Mouse (Mus musculus): ENCODE measurements around the gene Pygl.
"Not testable (repeated sequence)": the region's sequence is repeated elsewhere in the genome, so short reads cannot be mapped to it uniquely, and the experiment has no call there.

Pygl gene

GRCm38 (mm10) chr12:70157292-70158066, 73.8 kb downstream of the Pygl start:
- DNase-seq (ENCODE audit: low spot score), result no peak

GRCm38 (mm10) chr12:70156222-70156621, 75.1 kb downstream of the Pygl start:
- no peak for DNase-seq (ENCODE audit: low spot score)

GRCm38 (mm10) chr12:70153842-70154241, 77.4 kb downstream of the Pygl start, which contains the start of gene Abhd12b:
Abhd12b (plus strand) TSS chr12:70154142.
- DNase-seq (ENCODE audit: low spot score), result no peak

- no peak for DNase-seq (ENCODE audit: low spot score)
Measured at GRCm38 (mm10) chr12:70148631-70149265, 82.5 kb downstream of the Pygl start.

GRCm38 (mm10) chr12:70147986-70148630, 83.2 kb downstream of the Pygl start:
- DNase-seq (ENCODE audit: low spot score), result no peak

GRCm38 (mm10) chr12:70145586-70145985, 85.7 kb downstream of the Pygl start:
- no peak for DNase-seq (ENCODE audit: low spot score)

GRCm38 (mm10) chr12:70144637-70145448, 86.4 kb downstream of the Pygl start:
- peak; percentile 46 for DNase-seq (ENCODE audit: low spot score)

- not testable (repeated sequence) for DNase-seq (ENCODE audit: low spot score)
Measured at GRCm38 (mm10) chr12:70144106-70144587, 87.1 kb downstream of the Pygl start.

GRCm38 (mm10) chr12:70140993-70141576, 90.2 kb downstream of the Pygl start:
- no peak for DNase-seq (ENCODE audit: low spot score)

All from left cerebral cortex, adult 11 months (tissue).